Mouse (Mus musculus) splenic B cell, adult 2 months (primary cell): ENCODE measurements around the gene Rab26.

Experiments used
- DNase-seq: peaks from one replicate; pipeline ENCODE4 v3.0.0-alpha.2; 2011; ENCODE audit warnings: low read depth, low spot score
- H3K27me3 ChIP-seq: 2 replicates; pipeline ENCODE4 v1.6.1; 2012; ENCODE audit warnings: mild to moderate bottlenecking, low read length, moderate library complexity, mixed read lengths; ENCODE audit not compliant: control insufficient read depth, poor library complexity, insufficient read depth, severe bottlenecking
- H3K36me3 ChIP-seq: 2 replicates; pipeline ENCODE4 v1.6.1; 2012; ENCODE audit warnings: mild to moderate bottlenecking, low read length, moderate library complexity, mixed read lengths; ENCODE audit not compliant: control insufficient read depth, poor library complexity, insufficient read depth, severe bottlenecking

Rab26 gene

DNA sequence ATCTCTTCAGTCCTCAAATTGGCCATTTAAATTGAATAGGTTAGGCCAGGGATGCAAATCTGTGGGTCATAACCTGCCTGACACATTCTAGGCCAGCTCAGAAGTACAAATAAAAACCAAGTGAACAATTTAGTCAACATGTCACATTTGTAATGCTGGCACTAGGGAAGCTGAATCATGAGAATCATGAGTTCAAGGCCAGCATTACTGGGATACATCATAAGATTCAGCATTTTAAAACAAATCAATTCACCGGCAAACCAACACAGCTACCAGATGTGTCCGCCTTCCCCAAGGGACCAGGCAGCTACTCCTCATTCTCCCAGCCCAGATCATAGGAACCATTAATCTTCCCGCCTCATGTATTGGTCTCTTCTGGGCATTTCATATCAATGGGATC, 50.5 kb downstream of the Rab26 start:
- Histone ChIP-seq H3K36me3 (no peaks in the 10 kb centered on the region), H3K27me3 (peaks cover 2% of the 10 kb centered on the region; the same call in 1 of the 2 replicates)
- DNase-seq, result no peak

GRCm38 (mm10) chr17:24481027-24481815, 52.8 kb downstream of the Rab26 start:
- Histone ChIP-seq H3K36me3 (peaks cover 3% of the 10 kb centered on the region; the same call in 1 of the 2 replicates), H3K27me3 (no peaks in the 10 kb centered on the region; the same call in 1 of the 2 replicates)
- DNase-seq, result no peak

GRCm38 (mm10) chr17:24480201-24480826, 53.7 kb downstream of the Rab26 start:
- DNase-seq, result no peak
- peaks cover 8% of the 10 kb centered on the region for H3K36me3 ChIP-seq
- no peaks in the 10 kb centered on the region; the same call in 1 of the 2 replicates for H3K27me3 ChIP-seq

DNA sequence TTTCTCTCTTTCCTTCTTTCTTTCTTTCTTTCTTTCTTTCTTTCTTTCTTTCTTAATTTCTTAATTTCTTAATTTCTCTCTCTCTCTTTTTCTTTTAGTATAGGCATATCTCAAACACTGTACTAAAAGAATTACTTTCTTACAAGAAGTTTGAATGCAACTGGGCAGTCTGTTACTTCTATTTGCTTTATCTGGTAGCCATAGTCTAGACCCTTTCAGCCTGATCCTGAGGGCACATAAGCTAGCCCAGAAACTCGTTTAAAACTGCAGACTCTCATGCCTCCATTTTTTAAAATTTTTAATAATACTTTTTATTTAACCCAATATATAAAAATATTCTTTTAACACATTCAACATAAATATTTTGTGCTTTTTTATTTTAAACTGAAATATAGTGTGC, 54.6 kb downstream of the Rab26 start:
- no peak for DNase-seq
- Histone ChIP-seq H3K36me3 (peaks cover 8% of the 10 kb centered on the region), H3K27me3 (no peaks in the 10 kb centered on the region; the same call in 1 of the 2 replicates)

GRCm38 (mm10) chr17:24478663-24479380, 55.2 kb downstream of the Rab26 start, which contains the start of gene Mlst8:
Gene Mlst8, minus strand, starts transcription at chr17:24479078.
- Histone ChIP-seq H3K27me3 (no peaks in the 10 kb centered on the region; the same call in 1 of the 2 replicates), H3K36me3 (peaks cover 8% of the 10 kb centered on the region)
- DNase-seq, result peak; percentile 97

GRCm38 (mm10) chr17:24477985-24478600, 55.9 kb downstream of the Rab26 start:
- Histone ChIP-seq H3K36me3 (peaks cover 8% of the 10 kb centered on the region), H3K27me3 (no peaks in the 10 kb centered on the region; the same call in 1 of the 2 replicates)
- DNase-seq, result no peak
